Mouse (Mus musculus): ENCODE measurements around the gene Slc2a4. TPM values are rescaled to one million over a fixed set of nuclear protein-coding genes. Genes with fewer than 3 reads are reported as not detected.
"Not testable (repeated sequence)": the region's sequence is repeated elsewhere in the genome, so short reads cannot be mapped to it uniquely, and the experiment has no call there.

Slc2a4 gene
- polyA plus RNA-seq, 1 experiment = not detected

DNA sequence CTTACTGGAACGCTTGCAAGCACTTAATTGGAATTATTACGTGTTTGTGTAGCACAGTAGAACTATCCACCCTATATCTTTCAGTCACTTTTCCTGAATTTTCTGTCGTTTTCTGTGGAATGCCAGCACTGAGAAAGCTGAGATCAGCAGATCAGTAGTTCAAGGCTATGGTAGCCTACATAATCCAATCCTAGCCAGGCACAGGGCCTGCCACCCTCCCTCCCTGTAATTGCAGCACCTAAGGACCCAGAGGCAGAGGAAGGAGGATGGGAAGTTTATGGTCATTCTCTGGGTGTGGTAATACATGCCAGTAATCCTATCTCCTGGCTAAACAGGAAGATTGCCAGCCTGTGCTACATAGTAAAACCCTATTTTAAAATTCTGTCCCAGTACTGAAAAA, 25.2 kb downstream of the Slc2a4 start:
- Histone ChIP-seq H3K27ac (ENCODE audit: insufficient read depth, low read depth, low read length) (peak overlapping the region; percentile 94), H3K4me3 (ENCODE audit: insufficient read depth, low read length) (no peak overlapping the region), H3K4me1 (ENCODE audit: control insufficient read depth, insufficient read depth, low read length) (peaks cover 20% of the 10 kb centered on the region)
- no peak for TF ChIP-seq CTCF (IDR thresholded peaks at IDR 0.05; ENCODE audit: low read depth, low read length)
- TF ChIP-seq POLR2A (IDR thresholded peaks at IDR 0.05; ENCODE audit: borderline replicate concordance, low read depth, low read length) = no peak

DNA sequence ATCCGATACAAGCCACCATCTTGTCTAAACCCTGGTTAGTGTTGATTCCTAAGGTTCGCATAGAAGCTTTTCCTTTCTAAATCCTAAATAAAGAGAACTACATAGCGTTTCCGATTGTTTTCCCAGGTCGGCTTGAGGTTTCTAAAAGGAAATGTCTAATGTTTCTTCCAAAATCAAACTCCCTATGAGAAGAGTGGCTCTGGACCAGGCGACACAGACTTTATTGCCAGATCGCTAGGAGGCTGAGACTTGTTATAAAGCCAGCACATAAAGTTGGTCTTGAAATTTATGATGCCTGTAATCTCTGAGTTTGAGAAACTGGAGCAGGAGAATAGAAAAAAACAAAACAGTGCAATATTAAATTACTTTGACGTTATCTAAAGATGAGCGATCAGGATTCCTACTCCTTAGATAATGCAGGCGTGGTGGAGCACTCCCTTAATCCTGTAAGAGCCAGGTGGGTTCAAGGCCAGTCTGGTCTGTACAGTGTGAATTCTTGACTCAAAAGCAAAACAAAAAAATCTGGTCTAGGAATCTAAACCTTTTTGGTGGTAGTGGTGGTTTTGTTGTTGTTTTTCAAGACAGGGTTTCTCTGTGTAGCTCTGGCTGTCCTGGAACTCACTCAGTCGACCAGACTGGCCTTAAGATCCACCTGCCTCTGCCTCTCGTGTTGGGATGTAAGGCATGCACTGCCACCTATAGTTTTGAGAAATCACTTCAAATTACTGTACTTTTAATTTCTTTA, 25.8 kb downstream of the Slc2a4 start:
- no peak for TF ChIP-seq POLR2A (IDR thresholded peaks at IDR 0.05; ENCODE audit: borderline replicate concordance, low read depth, low read length)
- TF ChIP-seq CTCF (IDR thresholded peaks at IDR 0.05; ENCODE audit: low read depth, low read length) = no peak
- H3K4me1 ChIP-seq (ENCODE audit: control insufficient read depth, insufficient read depth, low read length) = peaks cover 25% of the 10 kb centered on the region
- H3K4me3 ChIP-seq (ENCODE audit: insufficient read depth, low read length) = peak overlapping the region; percentile 81
- peak overlapping the region; percentile 94 for H3K27ac ChIP-seq (ENCODE audit: insufficient read depth, low read depth, low read length)

GRCm38 (mm10) chr11:69921114-69922011, 26.6 kb downstream of the Slc2a4 start, which contains the start of gene Eif5a:
TSS of gene Eif5a (minus strand) at chr11:69921958.
- Histone ChIP-seq H3K27ac (ENCODE audit: insufficient read depth, low read depth, low read length) (peak within 1 kb of the TSS; percentile 94), H3K4me3 (ENCODE audit: insufficient read depth, low read length) (peak within 1 kb of the TSS; percentile 96), H3K4me1 (ENCODE audit: control insufficient read depth, insufficient read depth, low read length) (peaks cover 25% of the 10 kb centered on the region)
- TF ChIP-seq CTCF (IDR thresholded peaks at IDR 0.05; ENCODE audit: low read depth, low read length) = no peak
- TF ChIP-seq POLR2A (IDR thresholded peaks at IDR 0.05; ENCODE audit: borderline replicate concordance, low read depth, low read length) = no peak

DNA sequence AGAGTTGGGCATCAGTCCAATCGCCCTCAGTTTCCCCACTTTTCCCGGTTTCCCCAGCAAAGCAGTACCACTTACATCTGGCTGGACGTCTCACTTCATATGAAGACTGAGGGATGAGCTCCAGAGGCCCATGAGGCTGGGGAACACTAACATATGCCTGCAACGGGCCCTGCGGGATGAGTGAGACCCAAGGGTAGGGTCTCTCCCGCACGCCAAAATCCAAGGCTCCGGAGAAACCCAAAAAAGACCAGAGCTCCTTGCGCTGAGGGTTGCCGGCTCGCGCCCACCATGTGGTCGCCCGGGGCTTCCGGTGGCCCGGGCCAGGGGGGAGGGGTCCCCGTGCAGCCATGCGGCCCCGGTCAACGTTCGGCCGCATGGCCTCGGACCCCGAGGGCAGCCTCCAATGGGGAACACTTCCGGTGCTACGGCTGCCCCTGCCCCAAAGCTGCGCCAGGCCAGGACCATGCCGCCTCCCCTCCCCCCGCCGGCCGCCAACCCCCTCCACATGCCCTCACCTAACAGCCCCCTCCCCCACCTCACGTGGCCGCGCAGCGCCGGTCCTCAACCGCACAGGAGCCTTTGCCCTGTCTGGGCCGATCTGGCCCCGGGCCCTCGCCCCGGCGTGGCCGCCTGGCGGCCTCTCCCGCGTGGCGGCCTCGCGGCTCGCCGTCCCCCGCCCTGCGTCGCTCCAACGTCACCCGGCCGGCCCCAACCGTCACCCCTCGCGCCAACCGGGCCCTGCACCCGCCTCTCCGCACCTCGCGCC, 27.5 kb downstream of the Slc2a4 start:
- Histone ChIP-seq H3K4me1 (ENCODE audit: control insufficient read depth, insufficient read depth, low read length) (peaks cover 33% of the 10 kb centered on the region), H3K4me3 (ENCODE audit: insufficient read depth, low read length) (peak overlapping the region; percentile 96), H3K27ac (ENCODE audit: insufficient read depth, low read depth, low read length) (peak overlapping the region; percentile 94)
- TF ChIP-seq CTCF (IDR thresholded peaks at IDR 0.05; ENCODE audit: low read depth, low read length) = no peak
- TF ChIP-seq POLR2A (IDR thresholded peaks at IDR 0.05; ENCODE audit: borderline replicate concordance, low read depth, low read length) = no peak

- H3K27ac ChIP-seq (ENCODE audit: insufficient read depth, low read depth, low read length) = peak overlapping the region; percentile 94
- peak overlapping the region; percentile 96 for H3K4me3 ChIP-seq (ENCODE audit: insufficient read depth, low read length)
- peaks cover 33% of the 10 kb centered on the region for H3K4me1 ChIP-seq (ENCODE audit: control insufficient read depth, insufficient read depth, low read length)
- no peak for TF ChIP-seq POLR2A (IDR thresholded peaks at IDR 0.05; ENCODE audit: borderline replicate concordance, low read depth, low read length)
- TF ChIP-seq CTCF (IDR thresholded peaks at IDR 0.05; ENCODE audit: low read depth, low read length) = no peak
These were observed 28.2 kb downstream of the Slc2a4 start for GRCm38 (mm10) chr11:69919661-69920265.

DNA sequence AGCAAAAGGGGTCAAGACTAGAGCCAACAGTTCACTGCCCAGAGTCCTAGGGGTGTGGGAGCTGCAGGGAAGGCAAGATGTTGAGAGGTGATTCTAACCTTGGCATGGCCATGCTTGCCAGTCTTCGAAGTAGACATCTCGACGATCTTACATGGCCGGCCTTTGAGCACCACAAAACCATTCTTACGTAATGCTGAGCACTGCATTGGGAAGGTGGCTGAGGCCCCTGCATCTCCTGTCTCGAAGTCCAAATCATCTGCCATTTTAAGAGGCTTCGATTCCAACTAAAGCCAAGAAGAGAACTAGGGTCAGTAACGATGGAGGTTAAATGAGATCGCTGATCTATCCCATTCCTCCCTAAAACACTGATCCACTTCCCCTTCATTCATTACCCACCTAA, 28.9 kb downstream of the Slc2a4 start:
- Histone ChIP-seq H3K27ac (ENCODE audit: insufficient read depth, low read depth, low read length) (peak overlapping the region; percentile 45; the same call in 1 of the 2 replicates), H3K4me3 (ENCODE audit: insufficient read depth, low read length) (peak overlapping the region; percentile 96), H3K4me1 (ENCODE audit: control insufficient read depth, insufficient read depth, low read length) (peaks cover 33% of the 10 kb centered on the region)
- no peak for TF ChIP-seq POLR2A (IDR thresholded peaks at IDR 0.05; ENCODE audit: borderline replicate concordance, low read depth, low read length)
- no peak for TF ChIP-seq CTCF (IDR thresholded peaks at IDR 0.05; ENCODE audit: low read depth, low read length)

DNA sequence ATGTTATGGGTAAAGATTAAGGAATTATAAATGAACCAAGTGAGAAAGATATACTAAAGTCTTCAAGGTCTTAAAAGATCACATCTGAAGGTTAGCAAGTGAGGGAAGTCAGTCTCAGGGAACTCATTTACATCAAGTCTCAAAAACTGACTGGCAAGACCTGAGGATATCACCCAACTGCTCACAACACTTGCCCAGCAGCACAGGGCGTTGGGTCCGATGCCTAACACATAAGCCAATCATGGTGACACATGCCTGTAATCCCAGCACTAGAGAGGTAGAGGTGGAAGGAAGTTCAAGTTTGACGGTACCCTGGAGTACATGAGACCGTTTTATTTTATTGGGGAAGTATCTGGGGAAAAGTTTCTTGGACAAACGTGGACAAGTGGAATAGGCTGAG, 29.9 kb downstream of the Slc2a4 start:
- Histone ChIP-seq H3K4me1 (ENCODE audit: control insufficient read depth, insufficient read depth, low read length) (peaks cover 28% of the 10 kb centered on the region), H3K4me3 (ENCODE audit: insufficient read depth, low read length) (0 out of 2 replicates have a peak overlapping the region, but pooled peaks have one; percentile 96), H3K27ac (ENCODE audit: insufficient read depth, low read depth, low read length) (no peak overlapping the region)
- no peak for TF ChIP-seq POLR2A (IDR thresholded peaks at IDR 0.05; ENCODE audit: borderline replicate concordance, low read depth, low read length)
- no peak for TF ChIP-seq CTCF (IDR thresholded peaks at IDR 0.05; ENCODE audit: low read depth, low read length)

DNA sequence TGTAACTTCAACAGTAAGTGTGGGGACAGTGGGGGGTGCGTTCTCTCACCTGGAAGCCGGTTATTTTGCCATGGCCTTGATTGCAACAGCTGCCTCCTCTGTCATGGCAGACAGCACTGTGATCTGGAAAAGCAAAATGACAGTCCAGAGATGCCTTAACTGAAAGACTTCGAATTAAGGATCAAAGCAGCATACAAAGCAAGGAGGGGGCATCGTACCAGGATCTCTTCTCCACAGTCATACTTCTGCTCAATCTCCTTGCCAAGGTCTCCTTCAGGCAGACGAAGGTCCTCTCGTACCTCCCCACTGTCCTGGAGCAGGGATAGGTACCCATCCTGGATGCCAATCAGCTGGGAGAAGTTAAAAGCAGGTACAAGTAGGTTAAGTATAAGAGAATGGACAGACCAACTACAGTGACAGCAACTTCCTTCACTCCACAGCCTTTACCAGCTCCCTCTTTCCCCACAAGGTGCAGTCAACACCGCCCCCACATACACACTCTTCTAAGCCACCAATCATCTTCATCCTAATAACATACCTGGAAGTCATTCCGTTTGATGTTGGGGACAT, 30.5 kb downstream of the Slc2a4 start:
- H3K27ac ChIP-seq (ENCODE audit: insufficient read depth, low read depth, low read length) = no peak overlapping the region

DNA sequence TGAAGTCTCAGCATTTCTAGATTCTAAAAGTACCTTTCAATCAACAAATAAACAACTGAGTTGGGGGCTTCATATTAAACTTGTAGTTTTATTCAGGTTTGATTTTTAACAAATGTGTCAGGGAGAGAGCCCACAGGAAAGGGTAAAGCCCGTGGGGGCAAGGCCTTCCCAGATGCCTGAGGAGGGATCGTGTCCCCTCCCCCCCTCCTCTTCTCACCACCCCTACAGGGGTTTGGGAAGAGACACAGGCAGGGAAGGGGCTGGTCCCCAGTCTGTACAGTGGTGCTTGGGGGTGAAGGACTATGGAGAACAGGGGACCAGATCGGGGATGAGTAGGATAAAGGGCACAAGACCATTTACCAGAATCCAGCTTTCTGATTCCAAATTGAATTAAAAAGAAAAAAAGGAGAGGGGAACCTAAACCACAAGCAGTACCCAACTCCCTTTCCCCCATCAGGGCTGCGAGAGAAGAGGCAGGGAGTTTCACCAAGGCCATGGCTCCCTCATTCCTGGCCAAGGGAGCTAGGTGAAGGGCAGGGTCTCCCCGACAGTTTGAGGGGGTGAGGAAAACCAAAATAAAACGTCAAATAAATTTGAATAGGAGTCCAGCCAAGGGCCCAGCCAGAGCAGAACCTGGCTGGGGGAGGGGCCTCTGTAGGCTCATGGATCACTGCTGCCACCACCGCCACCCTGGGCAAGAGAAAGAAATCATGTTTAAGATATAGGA, 31.2 kb downstream of the Slc2a4 start:
- peaks cover 26% of the 10 kb centered on the region for H3K4me1 ChIP-seq (ENCODE audit: control insufficient read depth, insufficient read depth, low read length)
- H3K4me3 ChIP-seq (ENCODE audit: insufficient read depth, low read length); H3K27ac ChIP-seq (ENCODE audit: insufficient read depth, low read depth, low read length): not testable (repeated sequence)

More for the DNA sequence above, 30.5 kb downstream of the Slc2a4 start:
- Histone ChIP-seq H3K4me1 (ENCODE audit: control insufficient read depth, insufficient read depth, low read length) (peaks cover 26% of the 10 kb centered on the region), H3K4me3 (ENCODE audit: insufficient read depth, low read length) (no peak overlapping the region; the same call in 1 of the 2 replicates)
- TF ChIP-seq POLR2A (IDR thresholded peaks at IDR 0.05; ENCODE audit: borderline replicate concordance, low read depth, low read length) = no peak
